Mouse (Mus musculus): Measurements from ENCODE around the gene Macf1. TPM values are rescaled to one million over a fixed set of nuclear protein-coding genes. Genes with fewer than 3 reads are reported as not detected.
"Not testable (repeated sequence)": the region's sequence is repeated elsewhere in the genome, so short reads cannot be mapped to it uniquely, and the experiment has no call there.

Macf1 gene
- total RNA-seq, 2 experiments from 2014 or later, result 226 to 248 TPM

GRCm38 (mm10) chr4:123642877-123643276 is 41.3 kb downstream of the Macf1 start:
- DNase-seq (ENCODE audit: low spot score in 2 of 2), result no peak

DNA sequence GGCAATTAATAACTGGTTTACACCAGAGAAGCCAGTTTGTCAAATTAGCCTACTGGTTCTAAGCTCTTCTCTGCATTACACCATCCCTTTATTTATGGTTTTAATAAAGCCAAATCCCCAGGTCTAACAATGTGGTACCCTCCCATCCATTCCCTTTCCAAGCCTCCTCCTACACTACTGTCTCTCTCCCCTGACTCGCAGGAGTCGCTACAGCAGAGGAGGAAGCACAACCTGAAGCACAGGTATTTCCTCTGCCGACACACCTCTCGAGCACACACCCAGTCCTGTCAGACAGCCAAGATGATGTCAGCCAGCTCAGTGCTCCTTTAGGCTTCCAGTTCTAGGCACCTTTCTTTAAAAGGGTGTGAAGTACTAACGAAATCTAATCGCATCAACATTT is 47.0 kb downstream of the Macf1 start:
- DNase-seq (ENCODE audit: low spot score in 2 of 2), result no peak

GRCm38 (mm10) chr4:123635428-123635827 is 48.7 kb downstream of the Macf1 start:
- no peak for DNase-seq (ENCODE audit: low spot score in 2 of 2)

DNA sequence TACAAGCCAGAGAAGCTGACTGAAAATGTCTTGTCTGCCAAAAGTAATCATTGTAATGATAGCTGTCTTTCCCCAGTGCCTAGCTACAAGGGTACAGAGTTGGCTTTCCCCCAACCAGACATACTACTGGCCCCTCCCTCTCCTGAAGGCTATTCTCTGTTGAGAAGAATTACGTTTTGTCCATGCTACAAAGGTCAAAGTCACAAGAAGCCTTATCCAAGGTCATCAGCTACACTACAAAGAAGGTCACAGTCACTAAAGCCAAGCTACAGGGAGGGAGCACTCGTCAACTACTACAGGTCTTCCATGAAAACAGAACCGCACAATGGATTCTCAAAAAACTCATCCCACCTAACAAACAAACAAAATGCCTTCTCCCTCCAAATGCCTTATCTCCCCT is 49.7 kb downstream of the Macf1 start:
- no peak for DNase-seq (ENCODE audit: low spot score in 2 of 2)

- DNase-seq (ENCODE audit: low spot score in 2 of 2), result no peak
These were observed 50.3 kb downstream of the Macf1 start for GRCm38 (mm10) chr4:123633874-123634273.

GRCm38 (mm10) chr4:123633370-123633769 is 50.8 kb downstream of the Macf1 start:
- no peak for DNase-seq (ENCODE audit: low spot score in 2 of 2)

- DNase-seq (ENCODE audit: low spot score in 2 of 2), result not testable (repeated sequence)
These were observed 52.0 kb downstream of the Macf1 start for GRCm38 (mm10) chr4:123632116-123632515.

- DNase-seq (ENCODE audit: low spot score in 2 of 2), result no peak
These were observed 52.5 kb downstream of the Macf1 start for GRCm38 (mm10) chr4:123631654-123632053.

DNA sequence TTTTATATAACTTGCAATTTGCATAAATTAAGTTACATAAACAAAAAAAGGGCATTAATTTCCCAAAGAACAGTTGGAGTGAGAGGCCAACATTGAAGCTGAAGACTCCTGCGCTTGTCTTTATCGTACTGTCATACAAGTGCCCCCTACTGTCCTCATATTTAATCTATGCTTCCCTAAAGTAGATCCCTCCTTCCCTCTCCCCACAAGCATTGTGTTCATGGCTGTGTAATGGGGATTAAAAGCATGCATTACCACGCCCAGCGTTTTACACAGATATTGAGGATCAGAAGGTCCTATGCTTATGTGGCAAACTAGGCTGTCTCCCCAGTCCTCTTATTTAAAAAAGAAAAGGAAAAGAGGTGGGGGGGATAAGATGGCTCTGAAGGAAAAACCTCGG is 56.5 kb downstream of the Macf1 start:
- DNase-seq (ENCODE audit: low spot score in 2 of 2), result no peak

- DNase-seq (ENCODE audit: low spot score in 2 of 2), result no peak
These were observed 58.7 kb downstream of the Macf1 start for GRCm38 (mm10) chr4:123625332-123626072.

- no peak for DNase-seq (ENCODE audit: low spot score in 2 of 2)
These were observed 59.7 kb downstream of the Macf1 start for GRCm38 (mm10) chr4:123624438-123624837.

DNA sequence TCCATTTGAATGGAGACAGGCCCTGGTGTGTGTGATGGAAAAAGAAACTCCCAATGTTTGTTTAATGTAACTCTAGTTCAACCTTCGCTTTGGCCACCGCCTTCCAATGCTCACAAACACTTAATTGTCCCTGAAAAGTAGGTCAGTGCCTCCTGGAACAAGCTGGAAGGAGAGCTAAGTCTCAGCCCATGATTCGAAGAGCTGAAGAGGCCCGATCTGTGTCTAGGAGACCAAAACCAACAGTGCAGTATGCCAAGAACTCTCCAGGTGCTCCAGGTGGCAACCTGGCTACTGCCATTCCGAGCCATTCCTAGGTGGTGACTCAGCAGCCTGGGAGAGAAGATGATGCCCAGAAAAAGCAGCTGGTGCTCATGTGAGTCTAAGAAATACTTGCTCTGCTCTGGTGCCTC is 60.4 kb downstream of the Macf1 start:
- DNase-seq (ENCODE audit: low spot score in 2 of 2), result no peak

GRCm38 (mm10) chr4:123621732-123622131 is 62.4 kb downstream of the Macf1 start:
- no peak for DNase-seq (ENCODE audit: low spot score in 2 of 2)

DNA sequence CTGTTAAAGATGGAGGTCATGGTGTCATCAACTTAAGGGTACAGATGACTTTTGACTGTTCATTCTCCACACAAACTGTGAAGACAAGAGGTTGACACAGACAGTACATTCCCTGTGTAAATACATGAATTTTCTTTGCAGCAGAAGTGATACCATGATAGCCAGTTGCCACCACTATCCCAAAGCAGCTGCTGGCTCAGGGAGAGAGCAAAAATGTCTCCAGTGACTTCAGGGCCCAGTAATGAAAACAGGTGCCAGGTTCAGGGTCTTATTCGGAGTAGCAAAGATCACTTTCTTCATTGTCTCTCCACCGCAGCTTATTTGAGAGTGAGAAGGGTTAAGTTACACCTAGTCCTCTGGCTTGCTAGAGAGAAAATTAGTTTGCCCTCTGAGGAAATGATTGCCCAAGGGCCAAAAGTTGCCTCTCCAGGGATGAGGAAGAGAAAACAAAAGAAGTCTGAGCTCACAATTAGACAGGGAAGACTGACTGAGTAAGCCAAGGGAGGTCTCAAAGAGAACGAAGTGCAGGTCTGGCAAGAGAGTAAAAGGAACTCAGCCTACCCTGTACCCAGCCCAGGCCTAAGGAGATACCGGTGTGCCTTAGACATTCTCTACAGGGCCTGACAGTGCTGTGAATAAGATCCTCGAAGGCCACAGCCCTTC is 66.3 kb downstream of the Macf1 start:
- no peak for DNase-seq (ENCODE audit: low spot score in 2 of 2)

- no peak for DNase-seq (ENCODE audit: low spot score in 2 of 2)
These were observed 67.2 kb downstream of the Macf1 start for GRCm38 (mm10) chr4:123616971-123617370.

DNA sequence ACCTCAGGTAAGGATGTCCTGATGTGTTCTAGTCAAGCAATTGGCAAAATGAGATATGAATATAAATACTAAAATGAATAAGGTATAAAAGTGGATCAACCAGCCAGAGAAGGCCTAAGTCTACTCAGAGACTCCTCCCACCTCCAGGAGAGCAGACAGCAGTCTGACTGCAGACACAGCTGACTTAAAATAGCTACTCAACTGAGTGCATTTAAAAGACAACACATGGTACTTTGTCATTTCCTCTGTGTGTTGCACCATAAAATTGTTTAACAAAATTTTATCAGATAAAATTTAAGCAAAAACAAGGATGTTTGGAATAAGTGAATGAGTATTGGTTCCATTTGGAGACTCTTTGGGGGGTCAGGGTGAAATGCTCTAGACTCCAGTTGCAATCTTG is 67.7 kb downstream of the Macf1 start:
- DNase-seq (ENCODE audit: low spot score in 2 of 2), result no peak

GRCm38 (mm10) chr4:123613309-123613947 is 70.7 kb downstream of the Macf1 start:
- DNase-seq (ENCODE audit: low spot score in 2 of 2), result no peak

- DNase-seq (ENCODE audit: low spot score in 2 of 2), result no peak
These were observed 72.2 kb downstream of the Macf1 start for GRCm38 (mm10) chr4:123611940-123612339.

GRCm38 (mm10) chr4:123611241-123611640 is 72.9 kb downstream of the Macf1 start:
- no peak for DNase-seq (ENCODE audit: low spot score in 2 of 2)

DNA sequence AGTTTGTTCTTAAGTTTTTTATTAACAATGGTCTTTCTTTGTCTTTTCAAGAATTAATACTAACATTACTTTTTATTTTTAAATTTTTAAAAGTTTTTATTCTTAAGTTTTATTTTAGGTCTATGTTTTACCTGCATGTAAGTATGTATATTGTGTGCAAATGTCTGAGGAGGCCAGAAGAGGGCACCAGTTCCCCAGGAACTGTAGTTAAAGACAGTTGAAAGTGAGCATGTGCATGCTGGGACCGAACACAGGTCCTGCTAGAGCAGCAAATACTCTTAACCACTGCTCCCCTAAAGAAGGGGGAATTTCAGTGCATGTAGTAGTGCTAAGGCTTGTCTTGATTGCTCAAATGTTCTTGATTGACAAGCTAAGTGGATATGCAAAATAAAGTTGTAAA is 77.0 kb downstream of the Macf1 start:
- no peak for DNase-seq (ENCODE audit: low spot score in 2 of 2)

GRCm38 (mm10) chr4:123605948-123606347 is 78.2 kb downstream of the Macf1 start:
- no peak for DNase-seq (ENCODE audit: low spot score in 2 of 2)

DNA sequence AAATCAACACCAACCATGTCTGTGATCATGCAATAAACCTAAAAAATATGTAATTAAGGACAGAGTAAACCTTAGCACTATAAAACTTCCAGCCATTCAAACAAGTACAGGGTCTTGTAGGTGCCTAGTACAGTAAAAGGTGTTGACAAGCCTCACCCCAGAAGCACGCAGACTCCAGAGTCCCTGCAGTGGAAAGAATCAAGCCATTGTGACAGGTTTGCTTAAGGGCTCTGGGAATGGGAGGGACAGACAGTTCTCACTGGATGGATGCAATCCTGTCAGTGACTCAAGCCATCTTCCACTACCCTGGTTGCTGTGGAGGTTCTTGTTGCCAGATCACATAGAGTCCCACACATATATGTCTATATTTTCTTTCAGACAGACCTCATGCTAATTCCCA is 78.9 kb downstream of the Macf1 start:
- DNase-seq (ENCODE audit: low spot score in 2 of 2), result no peak
